ENCODE assay signal across 22 mouse cellular contexts in the genomic region with DNA sequence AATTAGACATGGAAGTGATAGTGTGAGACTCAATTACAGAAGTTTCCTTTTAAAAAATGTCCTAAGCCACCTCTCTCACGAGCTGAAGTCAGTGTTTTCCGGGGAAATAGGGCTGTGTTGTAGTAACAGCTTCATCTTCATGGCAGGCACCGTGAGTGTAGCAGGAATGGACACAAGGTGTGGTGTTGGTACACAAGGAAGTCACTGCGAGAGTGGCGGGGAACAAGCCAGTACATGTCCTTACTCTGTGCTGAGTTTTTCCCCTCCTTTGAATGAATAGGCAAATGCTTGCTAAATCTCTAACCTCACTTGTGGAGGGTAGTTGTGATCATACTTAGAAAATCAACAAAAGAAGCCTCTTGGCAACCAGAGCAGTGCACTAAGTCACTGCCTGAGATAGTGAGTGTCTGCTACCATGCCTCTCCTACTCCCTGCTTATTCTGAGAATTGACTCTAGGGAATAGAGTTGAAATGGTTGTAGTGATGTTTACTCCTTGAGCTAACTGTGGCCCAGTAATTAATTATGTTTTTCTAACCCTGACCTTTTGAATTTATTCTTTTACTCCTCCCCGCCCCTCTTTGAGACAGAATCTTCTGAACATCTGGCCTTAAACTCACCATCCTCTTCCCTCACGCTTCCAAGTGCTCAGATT. TPM values are rescaled to one million over a fixed set of nuclear protein-coding genes. Genes with fewer than 3 reads are reported as not detected.
DNase-seq lines count a peak whose midpoint lies in the region; ATAC-seq lines count a peak whose summit lies in the region.
"Had no signal": no experiment of that assay in that cellular context is flagged by ENCODE, and none has a peak within 500 bp of the region (broad histone marks: within the 10 kb centered on the region; RNA-seq: fewer than 3 reads in every experiment).

No protein-coding gene starts in this region.

- H3K4me2 ChIP-seq in embryonic facial prominence, embryonic 14.5 days (ENCODE audit: low read depth, low read length): no peak overlapping the region
- H3K4me2 ChIP-seq in stomach, embryonic 15.5 days: no peak overlapping the region
- H3K4me2 ChIP-seq: embryonic facial prominence, embryonic 12.5 days; liver, embryonic 11.5 days had no signal

- H3K36me3 ChIP-seq in embryonic facial prominence, embryonic 14.5 days (ENCODE audit: control insufficient read depth, insufficient read depth, low read length): peaks cover 33% of the 10 kb centered on the region
- peaks cover 58% of the 10 kb centered on the region for H3K36me3 ChIP-seq in embryonic facial prominence, embryonic 10.5 days (replicated peaks)
- peaks cover 7% of the 10 kb centered on the region for H3K36me3 ChIP-seq in megakaryocyte, embryonic 14.5 days (replicated peaks; ENCODE audit: low read length)
- no peaks in the 10 kb centered on the region for H3K36me3 ChIP-seq in stomach, embryonic 15.5 days

- H3K27me3 ChIP-seq in embryonic facial prominence, embryonic 14.5 days (replicated peaks; ENCODE audit: control insufficient read depth, insufficient read depth, low read length): no peaks in the 10 kb centered on the region
- no peaks in the 10 kb centered on the region for H3K27me3 ChIP-seq in embryonic facial prominence, embryonic 10.5 days (replicated peaks; ENCODE audit: low read depth, poor library complexity, severe bottlenecking)
- no peaks in the 10 kb centered on the region for H3K27me3 ChIP-seq in megakaryocyte, embryonic 14.5 days (replicated peaks)
- no peaks in the 10 kb centered on the region for H3K27me3 ChIP-seq in stomach, embryonic 15.5 days (replicated peaks)
- H3K27me3 ChIP-seq: embryonic facial prominence, embryonic 12.5 days had no signal

- WGBS in embryonic facial prominence, embryonic 14.5 days: 59% methylated on average over 7 of the region's 7 CpGs
- WGBS in embryonic facial prominence, embryonic 10.5 days: 72% methylated on average over 7 of the region's 7 CpGs
- WGBS in stomach, embryonic 15.5 days: 58% methylated on average over 7 of the region's 7 CpGs

- no peak overlapping the region for H3K27ac ChIP-seq in embryonic facial prominence, embryonic 14.5 days (replicated peaks; ENCODE audit: low read depth, low read length)
- no peak overlapping the region for H3K27ac ChIP-seq in embryonic facial prominence, embryonic 10.5 days (replicated peaks)
- H3K27ac ChIP-seq in stomach, embryonic 15.5 days: 0 out of 2 replicates have a peak overlapping the region, but pooled peaks have one; percentile 33
- H3K27ac ChIP-seq: embryonic facial prominence, embryonic 12.5 days; heart, adult 2 months; hindbrain, postnatal 0 days had no signal

- H3K9me3 ChIP-seq in embryonic facial prominence, embryonic 14.5 days (ENCODE audit: control insufficient read depth, low read length): no peaks in the 10 kb centered on the region
- no peaks in the 10 kb centered on the region for H3K9me3 ChIP-seq in embryonic facial prominence, embryonic 10.5 days
- H3K9me3 ChIP-seq in megakaryocyte, embryonic 14.5 days: no peaks in the 10 kb centered on the region
- no peaks in the 10 kb centered on the region for H3K9me3 ChIP-seq in stomach, embryonic 15.5 days
- H3K9me3 ChIP-seq: embryonic facial prominence, embryonic 12.5 days had no signal

- no peak overlapping the region for H3K4me3 ChIP-seq in embryonic facial prominence, embryonic 14.5 days (ENCODE audit: low read depth, low read length)
- H3K4me3 ChIP-seq in embryonic facial prominence, embryonic 10.5 days: no peak overlapping the region
- peak overlapping the region; percentile 12 for H3K4me3 ChIP-seq in megakaryocyte, embryonic 14.5 days (replicated peaks)
- H3K4me3 ChIP-seq in stomach, embryonic 15.5 days (replicated peaks): no peak overlapping the region
- H3K4me3 ChIP-seq: embryonic facial prominence, embryonic 12.5 days; heart, adult 2 months had no signal

- no peak for ATAC-seq in embryonic facial prominence, embryonic 14.5 days (ENCODE audit: low read depth)
- ATAC-seq in megakaryocyte, adult 5-6 weeks (ENCODE audit: poor library complexity, severe bottlenecking): no peak
- ATAC-seq in stomach, embryonic 15.5 days (ENCODE audit: insufficient read depth, low FRiP score, low read depth): peak; percentile 39; the same call in 1 of the 2 replicates
- no peak for ATAC-seq in cerebellum, adult (ENCODE audit: insufficient number of reproducible peaks, low FRiP score, low TSS enrichment)
- ATAC-seq: forebrain, embryonic 14.5 days; hindbrain, postnatal 0 days had no signal

- peak; percentile 53 for DNase-seq in embryonic facial prominence, embryonic 14.5 days (ENCODE audit: low spot score)
- DNase-seq in embryonic facial prominence, embryonic 10.5 days (ENCODE audit: low spot score): no peak
- DNase-seq in heart, adult 18-20 months: no peak
- DNase-seq in heart, adult 8-10 months (ENCODE audit: low spot score): no peak
- DNase-seq: adrenal gland, adult 8-10 months; cerebellum, adult 9-10 months; gastrocnemius, postnatal 14 days; heart, adult 2 months; kidney, adult 9 months; lung, adult 2 months; right cerebral cortex, postnatal 4 days; thymus, postnatal 36 days had no signal

- no peak overlapping the region for H3K9ac ChIP-seq in embryonic facial prominence, embryonic 14.5 days (ENCODE audit: low read depth, low read length)
- no peak overlapping the region for H3K9ac ChIP-seq in stomach, embryonic 15.5 days
- H3K9ac ChIP-seq: embryonic facial prominence, embryonic 12.5 days had no signal

- H3K4me1 ChIP-seq in embryonic facial prominence, embryonic 14.5 days (ENCODE audit: control insufficient read depth, insufficient read depth, low read length): no peaks in the 10 kb centered on the region
- peaks cover 7% of the 10 kb centered on the region for H3K4me1 ChIP-seq in embryonic facial prominence, embryonic 10.5 days
- H3K4me1 ChIP-seq in megakaryocyte, embryonic 14.5 days: peaks cover 12% of the 10 kb centered on the region; the same call in 1 of the 2 replicates
- H3K4me1 ChIP-seq in stomach, embryonic 15.5 days: no peaks in the 10 kb centered on the region
- H3K4me1 ChIP-seq: embryonic facial prominence, embryonic 12.5 days had no signal

RNA-seq across cellular contexts. Expression of a gene that starts 19.9 kb away (rescaled TPM):
- polyA plus RNA-seq in embryonic facial prominence, embryonic 14.5 days (2014; fragmentation: Nextera tagmentation; extraction: Ambion mirVana): 0.32 and 0.56 TPM in 2 replicates
- polyA plus RNA-seq in embryonic facial prominence, embryonic 10.5 days (2016; fragmentation: Nextera tagmentation; extraction: Ambion mirVana): 0.12 and 0.24 TPM in 2 replicates
- polyA plus RNA-seq in megakaryocyte, embryonic 14.5 days (2012; ENCODE audit: insufficient read depth, low replicate concordance): not detected in 2 replicates
- 2.8 and 3.4 TPM in 2 replicates for total RNA-seq in megakaryocyte, adult 5-6 weeks (2015)
- total RNA-seq in megakaryocyte, adult 5-6 weeks (2017): 0.37 and 1.1 TPM in 2 replicates
- 0.22 and 0.33 TPM in 2 replicates for polyA plus RNA-seq in stomach, embryonic 15.5 days (2015; fragmentation: Nextera tagmentation; extraction: Ambion mirVana)
- not detected for total RNA-seq in heart, adult 18-20 months (2021)
- not detected for total RNA-seq in heart, adult 8-10 months (2022)
- total RNA-seq: gastrocnemius, postnatal 14 days; heart, adult 2 months; hematopoietic stem cell, adult 5-6 weeks had no signal

RNA-seq across cellular contexts. Expression of a gene that starts 39.6 kb away (rescaled TPM):
- polyA plus RNA-seq in embryonic facial prominence, embryonic 14.5 days (2014; fragmentation: Nextera tagmentation; extraction: Ambion mirVana): 2.8 and 3.2 TPM in 2 replicates
- 0.23 TPM in 1 of 2 replicates, not detected in the other for polyA plus RNA-seq in embryonic facial prominence, embryonic 10.5 days (2016; fragmentation: Nextera tagmentation; extraction: Ambion mirVana)
- polyA plus RNA-seq in megakaryocyte, embryonic 14.5 days (2012; ENCODE audit: insufficient read depth, low replicate concordance): 5.5 and 13.5 TPM in 2 replicates
- 1,009 and 1,045 TPM in 2 replicates for total RNA-seq in megakaryocyte, adult 5-6 weeks (2015)
- 207 and 252 TPM in 2 replicates for total RNA-seq in megakaryocyte, adult 5-6 weeks (2017)
- polyA plus RNA-seq in stomach, embryonic 15.5 days (2015; fragmentation: Nextera tagmentation; extraction: Ambion mirVana): 1.2 and 1.3 TPM in 2 replicates
- total RNA-seq in heart, adult 18-20 months (2021): 1 to 10 TPM in 1 of 2 experiments, under 1 TPM in 1; 0.30 to 2.2 TPM
- total RNA-seq in heart, adult 8-10 months (2022): 1 to 10 TPM in 1 of 4 experiments, under 1 TPM in 3; 0.44 to 1.4 (median 0.74) TPM
- total RNA-seq: hindbrain, postnatal 0 days had no signal
- polyA plus RNA-seq: embryonic facial prominence, embryonic 12.5 days had no signal

RNA-seq across cellular contexts. Expression of a gene that starts 46.4 kb away (rescaled TPM):
- polyA plus RNA-seq in embryonic facial prominence, embryonic 14.5 days (2014; fragmentation: Nextera tagmentation; extraction: Ambion mirVana): 0.52 and 0.58 TPM in 2 replicates
- polyA plus RNA-seq in embryonic facial prominence, embryonic 10.5 days (2016; fragmentation: Nextera tagmentation; extraction: Ambion mirVana): 1.1 and 1.5 TPM in 2 replicates
- 0.41 TPM in 1 of 2 replicates, not detected in the other for polyA plus RNA-seq in megakaryocyte, embryonic 14.5 days (2012; ENCODE audit: insufficient read depth, low replicate concordance)
- 115 and 116 TPM in 2 replicates for total RNA-seq in megakaryocyte, adult 5-6 weeks (2015)
- 21.3 and 21.8 TPM in 2 replicates for total RNA-seq in megakaryocyte, adult 5-6 weeks (2017)
- polyA plus RNA-seq in stomach, embryonic 15.5 days (2015; fragmentation: Nextera tagmentation; extraction: Ambion mirVana): 0.86 and 1.2 TPM in 2 replicates
- total RNA-seq in heart, adult 18-20 months (2021): not detected
- total RNA-seq in heart, adult 8-10 months (2022): under 1 TPM in 2 of 4 experiments, not detected in 2; 0.11 to 0.12 TPM
- total RNA-seq: midbrain, postnatal 0 days had no signal

RNA-seq across cellular contexts. Expression of a gene that starts 46.4 kb away (rescaled TPM):
- polyA plus RNA-seq in embryonic facial prominence, embryonic 14.5 days (2014; fragmentation: Nextera tagmentation; extraction: Ambion mirVana): 5.1 and 6.0 TPM in 2 replicates
- 1.6 and 3.0 TPM in 2 replicates for polyA plus RNA-seq in embryonic facial prominence, embryonic 10.5 days (2016; fragmentation: Nextera tagmentation; extraction: Ambion mirVana)
- 2.0 TPM in 1 of 2 replicates, not detected in the other for polyA plus RNA-seq in megakaryocyte, embryonic 14.5 days (2012; ENCODE audit: insufficient read depth, low replicate concordance)
- 248 and 296 TPM in 2 replicates for total RNA-seq in megakaryocyte, adult 5-6 weeks (2015)
- 242 and 257 TPM in 2 replicates for total RNA-seq in megakaryocyte, adult 5-6 weeks (2017)
- polyA plus RNA-seq in stomach, embryonic 15.5 days (2015; fragmentation: Nextera tagmentation; extraction: Ambion mirVana): 5.3 and 5.4 TPM in 2 replicates
- total RNA-seq in heart, adult 18-20 months (2021): 1 to 10 TPM; 1.5 to 1.6 TPM
- 1 to 10 TPM; 1.4 to 3.3 (median 1.6) TPM for total RNA-seq in heart, adult 8-10 months (2022)
